Mouse (Mus musculus) thymus, adult 2 months (tissue): Measurements from ENCODE around the gene Fam213b.

Experiments
- CTCF ChIP-seq: fragments of 200-500 bp; IDR thresholded peaks from 2 replicates; pipeline ENCODE4 v1.5.1; 2012; ENCODE audit warnings: mild to moderate bottlenecking, control low read depth, low read length, moderate library complexity, borderline replicate concordance; ENCODE audit not compliant: control insufficient read depth, poor library complexity, insufficient read depth; ENCODE audit errors: extremely low read depth
- POLR2A ChIP-seq: fragments of 200-500 bp; IDR thresholded peaks from 2 replicates; pipeline ENCODE4 v1.6.1; 2012; ENCODE audit warnings: mild to moderate bottlenecking, low read length, control low read depth, moderate library complexity; ENCODE audit not compliant: control insufficient read depth, poor library complexity, insufficient read depth; ENCODE audit errors: extremely low read depth

- TF ChIP-seq POLR2A (no peak), CTCF (peak; percentile 83; the same call in 1 of the 2 replicates)
Measured at GRCm38 (mm10) chr4:154877864-154878548, 20.9 kb downstream of the Fam213b start.
